Mouse (Mus musculus) heart, embryonic 12.5 days (tissue): ENCODE data around the gene Selp. TPM values are rescaled to one million over a fixed set of nuclear protein-coding genes. Genes with fewer than 3 reads are reported as not detected.

ENCODE experiments used
- ATAC-seq: fragments of 200-750 bp; cut with Nextera tagmentation; 2 replicates; pipeline ENCODE4 v1.8.0; 2017; ENCODE audit warnings: moderate TSS enrichment, moderate library complexity; ENCODE audit not compliant: insufficient number of reproducible peaks, low FRiP score
- H3K27ac ChIP-seq: fragments of 300-500 bp; sonication (generic); 2 replicates; pipeline ENCODE4 v1.5.1; 2016; ENCODE audit warnings: mild to moderate bottlenecking, moderate library complexity; ENCODE audit not compliant: poor library complexity, severe bottlenecking
- H3K27me3 ChIP-seq: fragments of 300-500 bp; sonication (generic); replicated peaks from 2 replicates; pipeline ENCODE4 v1.6.1; 2016; ENCODE audit warnings: mild to moderate bottlenecking, moderate library complexity
- H3K36me3 ChIP-seq: fragments of 300-500 bp; sonication (generic); 2 replicates; pipeline ENCODE4 v1.6.1; 2016; ENCODE audit warnings: mild to moderate bottlenecking, moderate library complexity
- H3K4me1 ChIP-seq: fragments of 300-500 bp; sonication (generic); replicated peaks from 2 replicates; pipeline ENCODE4 v1.6.1; 2016; ENCODE audit warnings: mild to moderate bottlenecking
- H3K4me2 ChIP-seq: fragments of 300-500 bp; sonication (generic); 2 replicates; pipeline ENCODE4 v1.6.1; 2016; ENCODE audit warnings: mild to moderate bottlenecking, moderate library complexity
- H3K4me3 ChIP-seq: fragments of 300-500 bp; sonication (generic); 2 replicates; pipeline ENCODE4 v1.5.1; 2016; ENCODE audit warnings: mild to moderate bottlenecking
- H3K9ac ChIP-seq: fragments of 300-500 bp; sonication (generic); 2 replicates; pipeline ENCODE4 v1.6.1; 2016; ENCODE audit warnings: mild to moderate bottlenecking, moderate library complexity
- H3K9me3 ChIP-seq: fragments of 300-500 bp; sonication (generic); replicated peaks from 2 replicates; pipeline ENCODE4 v1.6.1; 2016; ENCODE audit warnings: mild to moderate bottlenecking, moderate library complexity
- WGBS: fragments of 180-500 bp; shearing (Covaris S2); methylation state at CpG from one replicate; pipeline ENCODE4 v1.1.7; 2016; 5-methylcytosine and 5-hydroxymethylcytosine counted together
- polyA plus RNA-seq: library from polyadenylated mRNA; unstranded; fragments of >200 nt; fragmentation: Nextera tagmentation; extraction: Ambion mirVana; gene quantifications from 2 replicates; pipeline ENCODE4 v1.2.1, GENCODE M21; 2016

Gene Selp
- polyA plus RNA-seq, 1 experiment from 2014 or later = not detected

DNA sequence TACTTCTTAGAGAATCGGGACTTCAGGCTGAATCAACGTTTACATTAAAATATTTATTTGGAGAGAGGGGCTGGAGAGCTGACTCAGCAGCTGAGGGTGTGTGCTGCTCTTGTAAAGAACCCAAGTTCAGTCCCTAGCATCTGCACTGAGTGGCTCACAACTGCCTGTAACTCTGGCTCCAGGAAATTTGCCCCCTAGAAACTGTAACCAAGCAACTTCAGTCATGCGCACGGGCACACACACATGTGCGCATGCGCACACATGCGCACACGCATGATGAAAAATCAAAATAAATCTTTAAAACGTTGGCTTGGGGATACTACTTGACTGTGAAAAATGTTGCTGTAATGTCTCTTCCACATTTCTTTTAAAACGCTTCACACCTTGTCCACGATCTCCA lies 36.0 kb upstream of the Selp start:
- Histone ChIP-seq H3K36me3 (no peaks in the 10 kb centered on the region), H3K27me3 (no peaks in the 10 kb centered on the region), H3K9me3 (no peaks in the 10 kb centered on the region), H3K4me3 (no peak overlapping the region), H3K4me2 (no peak overlapping the region), H3K4me1 (no peaks in the 10 kb centered on the region), H3K27ac (no peak overlapping the region), H3K9ac (no peak overlapping the region)
- no peak for ATAC-seq
- WGBS = 81% methylated on average over 11 of the region's 11 CpGs

DNA sequence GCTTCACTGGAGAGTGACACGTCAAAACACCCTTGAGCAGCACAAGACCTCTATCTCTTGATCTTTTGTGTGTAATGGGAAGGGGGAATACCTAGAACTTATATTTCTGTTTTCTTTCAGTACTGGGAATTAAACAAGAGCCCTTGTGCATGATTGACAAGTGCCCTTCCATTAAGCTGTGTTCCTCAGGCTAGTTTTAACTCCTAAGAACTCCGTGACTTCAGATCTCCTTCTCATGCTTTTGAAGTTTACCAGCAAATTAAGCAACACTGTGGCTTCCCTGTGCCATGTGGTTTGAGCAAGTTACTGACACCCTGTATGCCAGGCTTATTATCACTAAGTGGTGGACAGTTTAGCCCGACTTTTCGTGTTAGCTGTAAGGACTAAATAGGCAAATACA lies 32.0 kb upstream of the Selp start:
- no peak for ATAC-seq
- 74% methylated on average over 4 of the region's 4 CpGs for WGBS
- no peak overlapping the region for H3K9ac ChIP-seq

GRCm38 (mm10) chr1:164086797-164087196 lies 28.3 kb upstream of the Selp start:
- no peaks in the 10 kb centered on the region for H3K36me3 ChIP-seq
- H3K27me3 ChIP-seq = no peaks in the 10 kb centered on the region
- no peak for ATAC-seq
- no peak overlapping the region for H3K4me2 ChIP-seq
- H3K4me3 ChIP-seq = no peak overlapping the region
- WGBS = 68% methylated on average over 3 of the region's 3 CpGs
- H3K9me3 ChIP-seq = no peaks in the 10 kb centered on the region
- H3K4me1 ChIP-seq = no peaks in the 10 kb centered on the region
- no peak overlapping the region for H3K9ac ChIP-seq
- no peak overlapping the region for H3K27ac ChIP-seq

More for the DNA sequence above, 32.0 kb upstream of the Selp start:
- H3K4me3 ChIP-seq = no peak overlapping the region
- no peak overlapping the region for H3K4me2 ChIP-seq
- no peaks in the 10 kb centered on the region for H3K9me3 ChIP-seq
- no peaks in the 10 kb centered on the region for H3K4me1 ChIP-seq
- no peak overlapping the region for H3K27ac ChIP-seq
- H3K27me3 ChIP-seq = no peaks in the 10 kb centered on the region
- no peaks in the 10 kb centered on the region for H3K36me3 ChIP-seq

GRCm38 (mm10) chr1:164087872-164088271 lies 27.2 kb upstream of the Selp start:
- 85% methylated on average over 5 of the region's 5 CpGs for WGBS
- Histone ChIP-seq H3K4me3 (no peak overlapping the region), H3K4me2 (no peak overlapping the region), H3K27ac (no peak overlapping the region), H3K36me3 (no peaks in the 10 kb centered on the region), H3K9ac (no peak overlapping the region), H3K4me1 (no peaks in the 10 kb centered on the region), H3K9me3 (no peaks in the 10 kb centered on the region), H3K27me3 (no peaks in the 10 kb centered on the region)
- ATAC-seq = no peak

DNA sequence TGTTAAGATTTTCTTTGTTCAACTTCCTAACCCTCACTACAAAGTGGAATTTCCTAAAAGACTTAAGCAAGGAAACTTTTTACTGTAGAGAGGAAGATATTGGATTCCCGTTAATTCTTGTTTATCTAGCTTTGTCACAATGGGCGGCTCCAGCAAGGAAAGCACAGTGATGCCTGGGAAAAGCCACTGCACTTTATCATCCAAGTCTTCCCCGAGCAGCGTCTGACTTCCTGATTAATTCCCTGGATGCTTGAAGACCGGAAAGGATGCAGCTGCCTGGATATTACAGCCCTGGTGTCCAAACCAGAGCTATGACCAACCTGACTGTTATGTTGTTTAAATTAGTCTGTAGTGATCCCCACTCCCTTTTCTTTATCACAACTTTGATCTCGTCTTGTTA lies 18.3 kb upstream of the Selp start:
- no peak overlapping the region for H3K4me3 ChIP-seq
- no peak overlapping the region for H3K9ac ChIP-seq
- WGBS = 39% methylated on average over 6 of the region's 6 CpGs
- no peaks in the 10 kb centered on the region for H3K9me3 ChIP-seq
- ATAC-seq = no peak
- no peak overlapping the region for H3K4me2 ChIP-seq
- H3K36me3 ChIP-seq = no peaks in the 10 kb centered on the region
- no peaks in the 10 kb centered on the region for H3K27me3 ChIP-seq
- H3K27ac ChIP-seq = no peak overlapping the region
- H3K4me1 ChIP-seq = no peaks in the 10 kb centered on the region

DNA sequence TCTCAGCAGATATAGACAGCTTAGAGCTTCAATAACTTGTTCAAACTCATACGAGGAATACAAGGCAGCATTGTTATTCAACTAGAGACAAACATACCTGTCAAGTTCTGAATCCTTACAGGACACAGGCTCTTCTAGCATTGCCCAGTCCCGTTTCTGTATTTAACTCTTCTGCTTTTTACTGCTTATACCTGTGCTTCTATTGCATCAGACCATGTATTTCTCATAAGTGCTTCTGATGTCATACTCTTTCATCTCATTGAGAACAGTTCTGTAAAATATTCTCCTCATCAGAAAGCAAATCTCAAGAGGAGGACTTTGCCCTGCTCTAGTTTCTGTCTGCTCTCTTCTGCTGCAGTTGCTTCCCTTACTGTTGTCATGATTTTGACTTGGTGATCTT lies 17.2 kb upstream of the Selp start:
- H3K4me1 ChIP-seq = no peaks in the 10 kb centered on the region
- ATAC-seq = no peak
- H3K27ac ChIP-seq = no peak overlapping the region
- H3K9me3 ChIP-seq = no peaks in the 10 kb centered on the region
- no peaks in the 10 kb centered on the region for H3K27me3 ChIP-seq
- 85% methylated on average over 2 of the region's 2 CpGs for WGBS
- no peak overlapping the region for H3K4me2 ChIP-seq
- no peak overlapping the region for H3K9ac ChIP-seq
- no peak overlapping the region for H3K4me3 ChIP-seq
- H3K36me3 ChIP-seq = no peaks in the 10 kb centered on the region

- ATAC-seq = no peak
- Histone ChIP-seq H3K9me3 (no peaks in the 10 kb centered on the region), H3K4me3 (no peak overlapping the region), H3K27me3 (no peaks in the 10 kb centered on the region), H3K4me2 (no peak overlapping the region), H3K4me1 (no peaks in the 10 kb centered on the region), H3K36me3 (no peaks in the 10 kb centered on the region), H3K27ac (no peak overlapping the region), H3K9ac (no peak overlapping the region)
- WGBS = 60% methylated on average over 2 of the region's 2 CpGs
Measured at GRCm38 (mm10) chr1:164098372-164098771, 16.7 kb upstream of the Selp start.

GRCm38 (mm10) chr1:164109763-164110162 lies 5.3 kb upstream of the Selp start:
- Histone ChIP-seq H3K9me3 (no peaks in the 10 kb centered on the region), H3K4me1 (no peaks in the 10 kb centered on the region), H3K27ac (no peak overlapping the region), H3K9ac (no peak overlapping the region), H3K4me3 (no peak overlapping the region), H3K27me3 (no peaks in the 10 kb centered on the region), H3K4me2 (no peak overlapping the region), H3K36me3 (no peaks in the 10 kb centered on the region)
- WGBS = 63% methylated on average over 2 of the region's 2 CpGs
- ATAC-seq = no peak

- Histone ChIP-seq H3K27me3 (no peaks in the 10 kb centered on the region), H3K36me3 (no peaks in the 10 kb centered on the region), H3K4me1 (no peaks in the 10 kb centered on the region), H3K4me2 (no peak overlapping the region), H3K9me3 (no peaks in the 10 kb centered on the region), H3K27ac (no peak overlapping the region), H3K9ac (no peak overlapping the region), H3K4me3 (no peak overlapping the region)
- ATAC-seq = no peak
- WGBS = 90% methylated on average over 9 of the region's 9 CpGs
Measured at GRCm38 (mm10) chr1:164110591-164111329, 4.3 kb upstream of the Selp start.

GRCm38 (mm10) chr1:164114280-164114679 lies 784 bp upstream of the Selp start:
- WGBS = 65% methylated on average over 5 of the region's 5 CpGs

DNA sequence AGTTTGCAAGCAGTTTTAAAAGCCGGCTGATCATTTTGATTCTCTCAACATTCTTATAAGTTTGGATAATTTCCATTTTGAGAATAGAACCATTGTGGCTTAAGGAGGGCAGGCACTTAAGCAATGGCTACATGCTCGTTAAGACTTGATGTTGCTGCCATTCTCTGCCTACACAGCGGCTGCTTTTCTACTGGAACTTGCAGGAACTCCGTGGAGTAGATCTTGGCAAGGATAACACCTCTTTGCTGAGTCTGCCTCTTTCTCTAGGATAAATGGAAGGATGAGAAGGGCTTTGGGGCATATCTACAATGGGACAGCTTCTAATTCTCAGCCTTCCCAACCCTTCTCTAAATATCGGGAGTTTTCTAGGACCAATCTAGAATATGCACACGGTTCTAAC lies 583 bp downstream of the Selp start:
- whole genome bisulfite sequencing = 78% methylated on average over 6 of the region's 6 CpGs
- no peak overlapping the region for H3K4me3 ChIP-seq
- peaks cover 4% of the 10 kb centered on the region for H3K4me1 ChIP-seq
- no peak overlapping the region for H3K27ac ChIP-seq
- no peak for ATAC-seq
- H3K4me2 ChIP-seq = no peak overlapping the region
- no peaks in the 10 kb centered on the region for H3K36me3 ChIP-seq
- no peak overlapping the region for H3K9ac ChIP-seq
- no peaks in the 10 kb centered on the region for H3K9me3 ChIP-seq
- H3K27me3 ChIP-seq = no peaks in the 10 kb centered on the region

More at GRCm38 (mm10) chr1:164114280-164114679, 784 bp upstream of the Selp start:
- no peak overlapping the region for H3K9ac ChIP-seq
- no peaks in the 10 kb centered on the region for H3K36me3 ChIP-seq
- H3K4me2 ChIP-seq = no peak overlapping the region
- H3K9me3 ChIP-seq = no peaks in the 10 kb centered on the region
- no peak for ATAC-seq
- no peak overlapping the region for H3K4me3 ChIP-seq
- H3K27me3 ChIP-seq = no peaks in the 10 kb centered on the region
- no peaks in the 10 kb centered on the region for H3K4me1 ChIP-seq
- no peak overlapping the region for H3K27ac ChIP-seq

DNA sequence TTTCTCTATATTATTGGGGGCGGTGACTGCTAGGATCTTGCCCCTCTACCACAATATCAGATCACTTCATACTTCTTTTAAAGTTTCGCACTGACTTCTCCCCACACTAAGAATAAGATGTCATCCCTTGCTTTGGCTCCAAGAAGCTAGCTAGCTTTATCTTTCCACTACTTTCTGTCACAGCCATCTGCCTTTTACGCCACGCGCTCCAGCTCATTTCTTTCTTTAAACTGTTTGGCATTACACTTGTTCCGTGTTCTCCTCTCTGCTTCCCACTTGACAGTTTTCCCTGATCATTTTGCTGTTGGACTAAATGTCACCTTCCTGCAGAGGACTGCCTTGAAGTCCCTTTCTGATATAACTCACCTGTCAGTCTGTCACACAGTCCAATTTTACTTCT lies 2.8 kb downstream of the Selp start:
- H3K4me2 ChIP-seq = no peak overlapping the region
- ATAC-seq = no peak
- no peaks in the 10 kb centered on the region for H3K27me3 ChIP-seq
- 86% methylated on average over 6 of the region's 6 CpGs for WGBS
- H3K9me3 ChIP-seq = no peaks in the 10 kb centered on the region
- H3K27ac ChIP-seq = no peak overlapping the region
- H3K9ac ChIP-seq = no peak overlapping the region
- peaks cover 9% of the 10 kb centered on the region for H3K4me1 ChIP-seq
- H3K4me3 ChIP-seq = no peak overlapping the region
- H3K36me3 ChIP-seq = no peaks in the 10 kb centered on the region
